Mouse (Mus musculus): ENCODE results near the gene Myd88. TPM values are rescaled to one million over a fixed set of nuclear protein-coding genes. Genes with fewer than 3 reads are reported as not detected.

Myd88 gene
- polyA plus RNA-seq, 1 experiment from 2014 or later = 30.9 TPM

DNA sequence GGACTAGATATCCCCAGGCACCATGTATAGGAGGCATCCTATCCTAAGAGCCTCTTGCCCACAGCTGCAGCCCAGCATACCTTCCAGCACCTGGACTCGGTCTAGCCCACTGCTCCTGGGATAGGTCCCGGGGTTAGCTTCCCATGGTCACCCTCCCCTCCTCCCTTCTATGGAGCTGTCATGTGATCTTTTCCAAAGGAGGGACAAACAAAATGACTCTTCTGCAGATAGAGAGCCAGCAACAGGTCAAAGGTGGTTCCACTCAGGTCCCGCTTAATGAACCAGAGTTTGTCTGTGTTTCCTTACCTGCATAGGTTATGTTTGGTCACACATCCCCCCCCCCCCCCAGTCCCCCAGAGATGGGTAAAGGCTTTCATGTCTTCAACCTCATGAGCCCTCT is 9.3 kb upstream of the Myd88 start:
- Histone ChIP-seq H3K4me1 (ENCODE audit: insufficient read depth, low read length) (peaks cover 8% of the 10 kb centered on the region), H3K9ac (replicated peaks; ENCODE audit: low read length) (no peak overlapping the region), H3K27me3 (ENCODE audit: insufficient read depth, low read length) (no peaks in the 10 kb centered on the region), H3K4me3 (ENCODE audit: low read length) (no peak overlapping the region), H3K27ac (ENCODE audit: low read length) (peak overlapping the region; percentile 2; the same call in 1 of the 2 replicates), H3K4me2 (replicated peaks; ENCODE audit: low read depth, low read length) (no peak overlapping the region), H3K36me3 (ENCODE audit: insufficient read depth, low read length) (peaks cover 34% of the 10 kb centered on the region), H3K9me3 (ENCODE audit: low read length) (no peaks in the 10 kb centered on the region)
- 62% methylated on average over 3 of the region's 3 CpGs for WGBS
- ATAC-seq (ENCODE audit: low FRiP score, low TSS enrichment) = peak; percentile 24

GRCm38 (mm10) chr9:119346376-119346775 is 5.2 kb upstream of the Myd88 start:
- H3K27me3 ChIP-seq (ENCODE audit: insufficient read depth, low read length) = no peaks in the 10 kb centered on the region
- H3K4me3 ChIP-seq (ENCODE audit: low read length) = no peak overlapping the region
- peaks cover 57% of the 10 kb centered on the region for H3K36me3 ChIP-seq (ENCODE audit: insufficient read depth, low read length)
- ATAC-seq (ENCODE audit: low FRiP score, low TSS enrichment) = no peak
- no peaks in the 10 kb centered on the region for H3K9me3 ChIP-seq (ENCODE audit: low read length)
- no peak overlapping the region for H3K4me2 ChIP-seq (replicated peaks; ENCODE audit: low read depth, low read length)
- H3K27ac ChIP-seq (ENCODE audit: low read length) = no peak overlapping the region
- WGBS = 97% methylated on average over 8 of the region's 8 CpGs
- H3K9ac ChIP-seq (replicated peaks; ENCODE audit: low read length) = no peak overlapping the region
- peaks cover 19% of the 10 kb centered on the region for H3K4me1 ChIP-seq (ENCODE audit: insufficient read depth, low read length)

DNA sequence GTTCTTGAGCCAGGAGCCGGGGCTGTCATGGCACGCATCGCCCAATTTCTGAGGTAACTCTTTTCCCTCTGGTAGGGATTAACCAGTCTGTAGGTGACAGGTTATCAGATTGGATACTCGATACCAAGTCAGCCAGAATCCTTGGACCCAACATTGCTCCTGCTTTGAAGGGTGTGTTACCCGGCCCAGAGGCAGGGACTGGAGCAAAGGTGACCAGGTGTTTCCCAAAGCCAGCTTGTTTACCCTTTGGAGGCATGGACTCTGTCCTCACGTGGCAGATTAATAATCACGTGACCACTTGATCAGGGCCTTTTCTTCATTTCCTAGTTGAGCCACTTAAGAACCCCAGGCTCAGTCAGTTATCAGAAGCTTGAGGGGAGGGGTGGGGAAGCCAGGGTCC is 1.5 kb upstream of the Myd88 start:
- WGBS = 88% methylated on average over 7 of the region's 7 CpGs
- no peak overlapping the region; the same call in 1 of the 2 replicates for H3K4me2 ChIP-seq (replicated peaks; ENCODE audit: low read depth, low read length)
- no peak overlapping the region for H3K4me3 ChIP-seq (ENCODE audit: low read length)

GRCm38 (mm10) chr9:119340212-119340580 is 1.0 kb downstream of the Myd88 start:
- Histone ChIP-seq H3K27me3 (ENCODE audit: insufficient read depth, low read length) (no peaks in the 10 kb centered on the region), H3K36me3 (ENCODE audit: insufficient read depth, low read length) (peaks cover 21% of the 10 kb centered on the region), H3K9me3 (ENCODE audit: low read length) (no peaks in the 10 kb centered on the region), H3K4me1 (ENCODE audit: insufficient read depth, low read length) (peaks cover 23% of the 10 kb centered on the region), H3K27ac (ENCODE audit: low read length) (peak overlapping the region; percentile 98), H3K9ac (replicated peaks; ENCODE audit: low read length) (peak overlapping the region; percentile 82), H3K4me2 (replicated peaks; ENCODE audit: low read depth, low read length) (peak overlapping the region; percentile 96), H3K4me3 (ENCODE audit: low read length) (peak overlapping the region; percentile 68)
- ATAC-seq (ENCODE audit: low FRiP score, low TSS enrichment) = no peak
- WGBS = 2% methylated on average over 8 of the region's 8 CpGs

More for the DNA sequence above, 1.5 kb upstream of the Myd88 start:
- Histone ChIP-seq H3K27me3 (ENCODE audit: insufficient read depth, low read length) (no peaks in the 10 kb centered on the region), H3K27ac (ENCODE audit: low read length) (no peak overlapping the region), H3K4me1 (ENCODE audit: insufficient read depth, low read length) (peaks cover 23% of the 10 kb centered on the region), H3K9me3 (ENCODE audit: low read length) (no peaks in the 10 kb centered on the region), H3K36me3 (ENCODE audit: insufficient read depth, low read length) (peaks cover 40% of the 10 kb centered on the region), H3K9ac (replicated peaks; ENCODE audit: low read length) (peak overlapping the region; percentile 84; the same call in 1 of the 2 replicates)
- no peak for ATAC-seq (ENCODE audit: low FRiP score, low TSS enrichment)

DNA sequence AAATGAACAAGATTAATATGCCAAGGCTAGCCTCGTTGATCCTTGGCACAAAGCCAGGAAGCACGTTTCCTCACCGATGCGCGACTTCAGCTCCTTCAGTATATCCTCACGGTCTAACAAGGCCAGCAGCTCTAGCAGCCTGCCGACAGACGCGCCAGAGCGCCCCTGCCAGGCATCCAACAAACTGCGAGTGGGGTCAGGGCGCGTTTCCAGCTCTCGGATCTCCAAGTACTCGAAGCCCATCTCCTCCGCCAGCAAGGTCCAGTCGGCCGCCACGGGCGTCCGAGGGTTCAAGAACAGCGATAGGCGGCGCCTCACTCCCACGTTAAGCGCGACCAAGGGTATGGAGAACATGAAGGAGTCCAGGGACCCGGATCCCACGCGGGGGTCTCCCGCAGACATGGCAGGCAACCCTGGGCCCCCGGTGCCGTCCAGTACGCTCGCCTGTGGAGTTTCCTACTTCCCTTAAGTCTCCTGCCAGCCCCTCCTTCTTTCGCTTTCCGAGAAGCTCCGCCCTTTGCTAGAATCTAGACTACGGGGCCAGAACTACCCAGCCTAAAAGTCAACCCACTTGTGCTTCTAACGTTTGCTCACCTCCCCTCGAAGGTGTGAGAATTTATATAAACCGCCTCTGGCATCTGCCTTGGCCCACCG is 1.5 kb downstream of the Myd88 start, which contains the start of gene Acaa1a:
Gene Acaa1a (plus strand): TSS at position 119 of the 654 bp plus-strand sequence.
- peak within 1 kb of the TSS; percentile 82 for H3K9ac ChIP-seq (replicated peaks; ENCODE audit: low read length)
- peak within 1 kb of the TSS; percentile 98 for H3K27ac ChIP-seq (ENCODE audit: low read length)
- H3K4me2 ChIP-seq (replicated peaks; ENCODE audit: low read depth, low read length) = peak within 1 kb of the TSS; percentile 96
- peak within 1 kb of the TSS; percentile 68 for H3K4me3 ChIP-seq (ENCODE audit: low read length)
- WGBS = under 1% methylated on average over 43 of the region's 43 CpGs
- H3K36me3 ChIP-seq (ENCODE audit: insufficient read depth, low read length) = peaks cover 17% of the 10 kb centered on the region; the same call in 1 of the 2 replicates
- no peak for ATAC-seq (ENCODE audit: low FRiP score, low TSS enrichment)
- no peaks in the 10 kb centered on the region for H3K27me3 ChIP-seq (ENCODE audit: insufficient read depth, low read length)
- H3K9me3 ChIP-seq (ENCODE audit: low read length) = no peaks in the 10 kb centered on the region
- H3K4me1 ChIP-seq (ENCODE audit: insufficient read depth, low read length) = peaks cover 23% of the 10 kb centered on the region

DNA sequence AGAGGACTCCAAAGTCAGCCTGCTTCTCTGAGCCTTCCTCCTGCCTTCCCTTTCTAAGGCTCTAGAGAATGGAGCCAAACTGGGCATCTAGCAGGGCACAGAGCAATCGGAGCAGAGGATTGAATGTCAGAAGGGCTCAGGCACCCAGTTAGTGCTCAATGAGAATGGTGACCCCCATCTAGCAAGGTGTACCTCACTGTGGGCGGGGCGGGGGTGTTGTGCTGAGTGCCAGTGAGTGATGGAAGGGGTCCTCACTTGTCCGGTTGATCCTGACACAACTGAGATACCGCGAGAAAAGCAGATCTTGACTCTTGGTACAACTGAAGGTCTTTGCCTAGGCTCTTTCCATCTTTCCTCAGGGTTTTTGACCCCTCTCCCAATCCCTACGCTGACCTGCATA is 2.1 kb downstream of the Myd88 start:
- no peaks in the 10 kb centered on the region for H3K27me3 ChIP-seq (ENCODE audit: insufficient read depth, low read length)
- 50% methylated on average over 7 of the region's 7 CpGs for WGBS
- peak overlapping the region; percentile 96 for H3K4me2 ChIP-seq (replicated peaks; ENCODE audit: low read depth, low read length)
- peaks cover 12% of the 10 kb centered on the region; the same call in 1 of the 2 replicates for H3K36me3 ChIP-seq (ENCODE audit: insufficient read depth, low read length)
- no peak overlapping the region for H3K27ac ChIP-seq (ENCODE audit: low read length)
- no peaks in the 10 kb centered on the region for H3K9me3 ChIP-seq (ENCODE audit: low read length)
- peak overlapping the region; percentile 68 for H3K4me3 ChIP-seq (ENCODE audit: low read length)
- ATAC-seq (ENCODE audit: low FRiP score, low TSS enrichment) = no peak
- H3K9ac ChIP-seq (replicated peaks; ENCODE audit: low read length) = peak overlapping the region; percentile 82
- peaks cover 29% of the 10 kb centered on the region for H3K4me1 ChIP-seq (ENCODE audit: insufficient read depth, low read length)

- Histone ChIP-seq H3K4me1 (ENCODE audit: insufficient read depth, low read length) (peaks cover 33% of the 10 kb centered on the region), H3K4me3 (ENCODE audit: low read length) (no peak overlapping the region), H3K9ac (replicated peaks; ENCODE audit: low read length) (no peak overlapping the region), H3K36me3 (ENCODE audit: insufficient read depth, low read length) (peaks cover 4% of the 10 kb centered on the region; the same call in 1 of the 2 replicates), H3K4me2 (replicated peaks; ENCODE audit: low read depth, low read length) (no peak overlapping the region), H3K9me3 (ENCODE audit: low read length) (no peaks in the 10 kb centered on the region), H3K27me3 (ENCODE audit: insufficient read depth, low read length) (no peaks in the 10 kb centered on the region), H3K27ac (ENCODE audit: low read length) (no peak overlapping the region)
- no peak for ATAC-seq (ENCODE audit: low FRiP score, low TSS enrichment)
- 90% methylated on average over 3 of the region's 3 CpGs for WGBS
These were observed 2.9 kb downstream of the Myd88 start for GRCm38 (mm10) chr9:119338350-119338749.

DNA sequence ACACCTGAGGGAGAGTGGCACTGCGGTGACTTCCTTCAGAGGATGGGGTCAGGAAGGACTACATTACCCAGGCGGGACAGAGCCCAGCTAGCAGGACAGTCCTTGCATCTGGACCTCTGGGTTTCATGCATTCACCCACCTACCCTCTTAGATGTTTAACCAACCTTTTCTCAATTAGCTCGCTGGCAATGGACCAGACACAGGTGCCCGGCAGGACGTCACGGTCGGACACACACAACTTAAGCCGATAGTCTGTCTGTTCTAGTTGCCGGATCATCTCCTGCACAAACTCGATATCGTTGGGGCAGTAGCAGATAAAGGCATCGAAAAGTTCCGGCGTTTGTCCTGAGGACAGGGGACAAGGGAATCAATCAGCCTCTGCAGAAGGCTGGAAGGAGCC is 3.4 kb downstream of the Myd88 start:
- WGBS = 71% methylated on average over 14 of the region's 14 CpGs
- H3K9ac ChIP-seq (replicated peaks; ENCODE audit: low read length) = no peak overlapping the region
- no peak for ATAC-seq (ENCODE audit: low FRiP score, low TSS enrichment)

DNA sequence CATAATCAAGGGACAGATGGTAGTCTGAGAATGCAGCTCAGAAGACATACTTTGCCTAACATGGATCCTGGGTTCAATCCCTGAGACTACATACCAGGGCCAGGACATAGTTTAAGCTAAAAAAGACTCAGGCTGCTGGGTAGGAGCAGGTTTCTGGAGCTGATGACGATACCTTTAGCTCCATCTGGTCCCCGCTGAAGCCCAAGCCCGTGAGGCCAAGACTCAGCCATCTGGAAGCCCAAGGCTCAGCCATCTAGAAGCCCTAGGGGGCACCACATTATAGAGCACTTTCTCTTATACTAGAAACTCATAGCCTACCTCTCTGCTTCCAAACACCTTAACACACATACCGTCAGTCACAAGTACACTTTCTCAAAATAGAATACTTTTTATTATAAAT is 5.6 kb downstream of the Myd88 start:
- no peak overlapping the region for H3K9ac ChIP-seq (replicated peaks; ENCODE audit: low read length)
- no peaks in the 10 kb centered on the region for H3K36me3 ChIP-seq (ENCODE audit: insufficient read depth, low read length)
- H3K27ac ChIP-seq (ENCODE audit: low read length) = no peak overlapping the region
- no peak for ATAC-seq (ENCODE audit: low FRiP score, low TSS enrichment)
- WGBS = 83% methylated on average over 4 of the region's 4 CpGs
- no peak overlapping the region for H3K4me3 ChIP-seq (ENCODE audit: low read length)
- H3K4me2 ChIP-seq (replicated peaks; ENCODE audit: low read depth, low read length) = no peak overlapping the region
- no peaks in the 10 kb centered on the region for H3K9me3 ChIP-seq (ENCODE audit: low read length)
- H3K4me1 ChIP-seq (ENCODE audit: insufficient read depth, low read length) = peaks cover 22% of the 10 kb centered on the region
- H3K27me3 ChIP-seq (ENCODE audit: insufficient read depth, low read length) = no peaks in the 10 kb centered on the region

More for the DNA sequence above, 3.4 kb downstream of the Myd88 start:
- Histone ChIP-seq H3K4me3 (ENCODE audit: low read length) (no peak overlapping the region), H3K4me2 (replicated peaks; ENCODE audit: low read depth, low read length) (no peak overlapping the region), H3K4me1 (ENCODE audit: insufficient read depth, low read length) (peaks cover 32% of the 10 kb centered on the region), H3K9me3 (ENCODE audit: low read length) (no peaks in the 10 kb centered on the region), H3K27me3 (ENCODE audit: insufficient read depth, low read length) (no peaks in the 10 kb centered on the region), H3K36me3 (ENCODE audit: insufficient read depth, low read length) (no peaks in the 10 kb centered on the region), H3K27ac (ENCODE audit: low read length) (no peak overlapping the region)

DNA sequence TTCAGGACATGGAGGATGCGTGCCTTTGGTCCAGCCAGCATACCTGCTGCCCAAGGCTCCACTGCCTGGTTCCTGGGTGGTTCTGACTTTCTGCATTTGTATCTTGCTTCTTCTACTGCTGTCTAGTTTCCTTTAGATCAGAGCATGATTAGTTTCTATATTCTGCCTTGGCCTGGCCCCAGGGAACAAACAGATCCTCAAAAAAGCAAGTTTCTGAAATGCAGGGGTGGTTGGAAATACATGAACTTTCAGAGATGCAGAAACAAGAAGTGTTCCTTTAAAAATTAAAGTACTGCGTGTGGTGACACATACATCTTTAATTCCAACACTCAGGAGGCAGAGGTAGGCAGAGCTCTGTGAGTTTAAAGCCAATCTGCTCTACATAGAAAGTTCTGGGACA is 6.4 kb downstream of the Myd88 start:
- Histone ChIP-seq H3K36me3 (ENCODE audit: insufficient read depth, low read length) (no peaks in the 10 kb centered on the region), H3K9me3 (ENCODE audit: low read length) (no peaks in the 10 kb centered on the region), H3K4me2 (replicated peaks; ENCODE audit: low read depth, low read length) (no peak overlapping the region), H3K9ac (replicated peaks; ENCODE audit: low read length) (no peak overlapping the region), H3K27me3 (ENCODE audit: insufficient read depth, low read length) (no peaks in the 10 kb centered on the region), H3K27ac (ENCODE audit: low read length) (peak overlapping the region; percentile 43; the same call in 1 of the 2 replicates), H3K4me3 (ENCODE audit: low read length) (no peak overlapping the region), H3K4me1 (ENCODE audit: insufficient read depth, low read length) (peaks cover 16% of the 10 kb centered on the region; the same call in 1 of the 2 replicates)
- 92% methylated on average over 2 of the region's 2 CpGs for WGBS
- ATAC-seq (ENCODE audit: low FRiP score, low TSS enrichment) = no peak
